Mouse (Mus musculus): ENCODE data around the gene Cfl2.

Gene Cfl2

DNA sequence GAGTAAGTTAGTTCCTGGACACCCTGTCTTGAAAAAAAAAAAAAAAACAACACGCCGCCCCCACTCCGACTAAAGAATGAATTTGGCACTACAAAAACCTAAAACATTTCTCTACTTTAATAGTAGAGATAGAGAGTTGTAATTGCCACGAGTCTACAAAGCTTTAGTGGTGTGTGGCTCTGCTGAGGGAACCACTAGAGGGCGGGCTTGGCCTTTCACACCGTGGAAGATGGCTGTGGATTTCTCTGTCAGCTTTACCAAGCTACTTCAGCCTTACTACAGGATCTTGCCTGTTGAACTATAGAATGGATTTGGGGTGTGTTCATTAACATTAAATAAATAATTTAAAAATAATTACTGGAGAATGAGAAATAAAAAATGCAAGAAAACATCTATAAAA, 32.1 kb downstream of the Cfl2 start:
- peak; percentile 66 for DNase-seq (ENCODE audit: low read depth, low spot score)

GRCm38 (mm10) chr12:54829876-54830275, 32.8 kb downstream of the Cfl2 start:
- DNase-seq (ENCODE audit: low read depth, low spot score), result no peak

DNA sequence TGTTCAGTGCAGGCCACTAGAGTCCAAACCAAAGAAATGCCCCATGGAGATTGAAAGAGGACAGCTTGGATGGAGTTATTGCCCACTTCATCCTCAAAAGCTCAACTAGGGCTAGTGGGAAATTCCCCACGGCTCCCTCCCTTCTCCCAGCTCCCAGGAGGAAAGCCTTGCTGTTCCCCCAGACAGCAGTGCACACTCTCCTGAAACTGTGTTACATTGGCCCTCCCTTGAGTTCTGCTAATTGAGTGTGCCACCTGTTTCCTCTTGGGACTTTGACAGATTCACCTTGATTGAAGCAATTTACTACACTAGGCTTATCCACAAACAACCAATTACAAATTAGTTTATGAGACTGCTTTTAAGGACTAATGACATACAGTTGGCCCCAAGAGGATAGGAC, 34.6 kb downstream of the Cfl2 start:
- no peak for DNase-seq (ENCODE audit: low read depth, low spot score)

GRCm38 (mm10) chr12:54825202-54825601, 37.5 kb downstream of the Cfl2 start:
- no peak for DNase-seq (ENCODE audit: low read depth, low spot score)

DNA sequence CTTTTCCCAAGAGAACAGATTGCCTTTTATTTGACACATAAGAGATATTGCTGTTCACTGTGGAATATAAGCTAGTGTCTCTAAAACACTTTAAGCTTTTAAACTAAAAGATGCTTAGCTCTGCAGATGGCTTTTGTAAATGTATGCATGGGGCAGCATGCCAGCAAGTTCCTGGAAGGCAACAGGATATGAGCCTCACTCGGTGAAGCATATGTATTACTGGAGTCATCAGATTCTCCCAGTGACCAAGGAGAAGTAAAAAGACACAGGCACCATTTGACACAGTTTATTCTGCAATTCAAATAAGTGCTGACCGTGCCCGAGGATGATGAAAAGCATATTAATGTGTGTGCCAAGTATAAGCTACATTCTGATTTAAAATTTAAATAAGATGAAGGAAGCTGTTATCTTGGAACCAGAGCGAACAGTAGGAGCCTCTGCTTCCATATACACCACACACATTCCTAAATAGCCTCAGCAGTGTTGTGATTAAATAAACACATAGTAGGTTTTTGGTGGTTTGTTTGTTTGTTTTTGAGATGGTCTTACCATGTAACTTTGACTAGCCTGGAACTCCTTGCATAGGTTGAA, 39.7 kb downstream of the Cfl2 start:
- DNase-seq (ENCODE audit: low read depth, low spot score), result no peak

DNA sequence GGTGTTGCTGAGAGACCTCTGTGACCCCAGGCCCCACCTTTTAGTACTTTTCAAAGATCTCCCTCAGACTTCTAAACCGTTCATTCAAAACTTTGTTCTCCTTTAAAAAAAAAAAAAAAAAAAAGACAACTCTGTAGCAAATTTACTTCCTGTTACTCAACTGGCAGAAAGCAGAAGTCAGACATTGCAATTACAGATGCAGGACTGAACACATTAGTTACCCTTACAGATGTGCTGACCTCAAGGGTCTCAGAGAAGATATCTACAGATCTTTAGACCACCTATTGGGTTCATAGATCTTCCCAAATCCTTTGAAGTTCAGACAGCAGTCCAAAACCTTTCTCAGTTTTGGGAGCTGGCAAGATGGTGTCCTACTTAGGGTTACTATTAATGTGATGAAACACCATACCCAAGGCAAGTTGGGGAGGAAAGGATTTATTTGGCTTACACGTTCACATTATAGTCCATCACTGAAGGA, 42.0 kb downstream of the Cfl2 start:
- DNase-seq (ENCODE audit: low read depth, low spot score), result no peak

- no peak for DNase-seq (ENCODE audit: low read depth, low spot score)
Observed at GRCm38 (mm10) chr12:54819181-54819935, 43.3 kb downstream of the Cfl2 start.

- no peak for DNase-seq (ENCODE audit: low read depth, low spot score)
Observed at GRCm38 (mm10) chr12:54810142-54810541, 52.5 kb downstream of the Cfl2 start.

Data from retina, postnatal 7 days (tissue).